Mouse (Mus musculus) midbrain, embryonic 15.5 days (tissue): ENCODE measurements around the gene Prr36. TPM values are rescaled to one million over a fixed set of nuclear protein-coding genes. Genes with fewer than 3 reads are reported as not detected.

Experiments
- ATAC-seq: fragments of 200-750 bp; cut with Nextera tagmentation; replicated peaks from 2 replicates; pipeline ENCODE4 v1.8.0; 2017; ENCODE audit warnings: moderate TSS enrichment
- H3K27ac ChIP-seq: fragments of 300-500 bp; sonication (generic); 2 replicates; pipeline ENCODE4 v1.5.1; 2015; ENCODE audit warnings: mild to moderate bottlenecking, inconsistent platforms
- H3K27me3 ChIP-seq: fragments of 300-500 bp; sonication (generic); replicated peaks from 2 replicates; pipeline ENCODE4 v1.6.1; 2015; ENCODE audit warnings: inconsistent platforms
- H3K36me3 ChIP-seq: fragments of 300-500 bp; sonication (generic); replicated peaks from 2 replicates; pipeline ENCODE4 v1.6.1; 2015; ENCODE audit warnings: inconsistent platforms
- H3K4me1 ChIP-seq: fragments of 300-500 bp; sonication (generic); 2 replicates; pipeline ENCODE4 v1.6.1; 2015; ENCODE audit warnings: inconsistent platforms
- H3K4me2 ChIP-seq: fragments of 300-500 bp; sonication (generic); 2 replicates; pipeline ENCODE4 v1.6.1; 2015; ENCODE audit warnings: inconsistent platforms, mild to moderate bottlenecking, moderate library complexity
- H3K4me3 ChIP-seq: fragments of 300-500 bp; sonication (generic); 2 replicates; pipeline ENCODE4 v1.5.1; 2015; ENCODE audit warnings: mild to moderate bottlenecking, inconsistent platforms
- H3K9ac ChIP-seq: fragments of 300-500 bp; sonication (generic); 2 replicates; pipeline ENCODE4 v1.6.1; 2015; ENCODE audit warnings: mild to moderate bottlenecking, inconsistent platforms
- H3K9me3 ChIP-seq: fragments of 300-500 bp; sonication (generic); 2 replicates; pipeline ENCODE4 v1.6.1; 2016; ENCODE audit warnings: inconsistent platforms
- WGBS: fragments of 180-500 bp; shearing (Covaris S2); methylation state at CpG from one replicate; pipeline ENCODE4 v1.1.7; 2015; ENCODE audit warnings: mixed read lengths; 5-methylcytosine and 5-hydroxymethylcytosine counted together
- polyA plus RNA-seq: library from polyadenylated mRNA; unstranded; fragments of >200 nt; fragmentation: Nextera tagmentation; extraction: Ambion mirVana; gene quantifications from 2 replicates; pipeline ENCODE4 v1.2.1, GENCODE M21; 2015

Gene Prr36
- polyA plus RNA-seq, 1 experiment from 2014 or later = 61.1 TPM

DNA sequence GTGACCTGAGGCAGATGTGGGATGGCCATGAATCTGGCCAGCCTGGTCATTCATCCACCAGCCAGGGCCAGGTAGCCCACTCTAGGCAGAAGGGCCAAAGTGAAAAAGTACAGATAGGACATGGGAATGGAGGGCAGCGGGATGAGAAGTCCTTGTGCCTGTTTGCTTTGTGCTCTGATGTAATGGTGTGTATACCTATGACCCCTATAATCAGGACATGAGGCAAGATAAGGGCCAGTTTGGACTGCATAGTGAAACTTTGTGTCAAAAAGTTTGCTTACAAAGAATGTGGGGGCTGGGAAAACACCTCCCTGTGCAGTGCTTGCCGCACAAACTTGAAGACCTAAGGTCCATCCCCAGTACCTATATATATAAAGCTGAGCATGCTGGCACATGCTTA is 31.1 kb downstream of the Prr36 start:
- no peak for ATAC-seq
- Histone ChIP-seq H3K9ac (no peak overlapping the region), H3K9me3 (no peaks in the 10 kb centered on the region), H3K4me1 (no peaks in the 10 kb centered on the region), H3K36me3 (peaks cover 58% of the 10 kb centered on the region), H3K4me3 (no peak overlapping the region), H3K27ac (no peak overlapping the region), H3K27me3 (no peaks in the 10 kb centered on the region), H3K4me2 (no peak overlapping the region)
- WGBS = 97% methylated on average over 2 of the region's 2 CpGs

- H3K27me3 ChIP-seq = no peaks in the 10 kb centered on the region
- H3K4me3 ChIP-seq = no peak overlapping the region
- no peaks in the 10 kb centered on the region for H3K9me3 ChIP-seq
- no peaks in the 10 kb centered on the region for H3K4me1 ChIP-seq
- no peak overlapping the region for H3K4me2 ChIP-seq
- H3K9ac ChIP-seq = no peak overlapping the region
- no peak overlapping the region for H3K27ac ChIP-seq
- no peak for ATAC-seq
- 85% methylated on average over 8 of the region's 8 CpGs for WGBS
- peaks cover 48% of the 10 kb centered on the region for H3K36me3 ChIP-seq
Observed at GRCm38 (mm10) chr8:4183409-4183808, 33.9 kb downstream of the Prr36 start.

- no peak for ATAC-seq
Observed at GRCm38 (mm10) chr8:4174018-4174417, 43.2 kb downstream of the Prr36 start.

GRCm38 (mm10) chr8:4172486-4172885 is 44.8 kb downstream of the Prr36 start:
- Histone ChIP-seq H3K9ac (no peak overlapping the region), H3K4me1 (peaks cover 34% of the 10 kb centered on the region), H3K27ac (no peak overlapping the region), H3K4me3 (no peak overlapping the region), H3K36me3 (peaks cover 10% of the 10 kb centered on the region), H3K4me2 (no peak overlapping the region), H3K27me3 (no peaks in the 10 kb centered on the region), H3K9me3 (no peaks in the 10 kb centered on the region)
- 69% methylated on average over 3 of the region's 3 CpGs for WGBS
- ATAC-seq = no peak

More at GRCm38 (mm10) chr8:4174018-4174417, 43.2 kb downstream of the Prr36 start:
- H3K27me3 ChIP-seq = no peaks in the 10 kb centered on the region
- peaks cover 14% of the 10 kb centered on the region for H3K36me3 ChIP-seq
- WGBS = 83% methylated on average over 2 of the region's 2 CpGs
- H3K27ac ChIP-seq = no peak overlapping the region
- peaks cover 19% of the 10 kb centered on the region for H3K4me1 ChIP-seq
- no peak overlapping the region for H3K9ac ChIP-seq
- no peaks in the 10 kb centered on the region for H3K9me3 ChIP-seq
- H3K4me3 ChIP-seq = no peak overlapping the region
- no peak overlapping the region for H3K4me2 ChIP-seq

- Histone ChIP-seq H3K27me3 (no peaks in the 10 kb centered on the region), H3K27ac (no peak overlapping the region), H3K4me3 (peak overlapping the region; percentile 88; the same call in 1 of the 2 replicates), H3K9me3 (no peaks in the 10 kb centered on the region), H3K36me3 (no peaks in the 10 kb centered on the region), H3K4me1 (peaks cover 43% of the 10 kb centered on the region), H3K4me2 (peak overlapping the region; percentile 71), H3K9ac (no peak overlapping the region)
- 91% methylated on average over 1 of the region's 1 CpGs for whole genome bisulfite sequencing
- no peak for ATAC-seq
Observed at GRCm38 (mm10) chr8:4167918-4168317, 49.3 kb downstream of the Prr36 start.

- peak; percentile 1 for ATAC-seq
- 4% methylated on average over 10 of the region's 10 CpGs for WGBS
- peaks cover 43% of the 10 kb centered on the region for H3K4me1 ChIP-seq
- no peaks in the 10 kb centered on the region for H3K9me3 ChIP-seq
- no peaks in the 10 kb centered on the region for H3K36me3 ChIP-seq
- peak overlapping the region; percentile 88 for H3K9ac ChIP-seq
- peak overlapping the region; percentile 78 for H3K27ac ChIP-seq
- H3K4me3 ChIP-seq = peak overlapping the region; percentile 88
- H3K27me3 ChIP-seq = no peaks in the 10 kb centered on the region
- peak overlapping the region; percentile 71 for H3K4me2 ChIP-seq
Observed at GRCm38 (mm10) chr8:4166881-4167525, 50.3 kb downstream of the Prr36 start.

GRCm38 (mm10) chr8:4165852-4166751 is 51.2 kb downstream of the Prr36 start, which contains the start of gene Evi5l:
TSS of gene Evi5l (plus strand) at chr8:4166567.
- H3K27me3 ChIP-seq = no peaks in the 10 kb centered on the region
- peak within 1 kb of the TSS; percentile 88 for H3K27ac ChIP-seq
- peak within 1 kb of the TSS; percentile 88 for H3K9ac ChIP-seq
- H3K4me2 ChIP-seq = peak within 1 kb of the TSS; percentile 71
- WGBS = under 1% methylated on average over 51 of the region's 51 CpGs
- H3K4me1 ChIP-seq = peaks cover 43% of the 10 kb centered on the region
- peak; percentile 97 for ATAC-seq
- H3K36me3 ChIP-seq = no peaks in the 10 kb centered on the region
- H3K9me3 ChIP-seq = no peaks in the 10 kb centered on the region
- peak within 1 kb of the TSS; percentile 88 for H3K4me3 ChIP-seq

- WGBS = 7% methylated on average over 13 of the region's 13 CpGs
- ATAC-seq = 0 out of 2 replicates have a peak, but pooled peaks have one; percentile 0
- Histone ChIP-seq H3K4me2 (peak overlapping the region; percentile 62), H3K36me3 (no peaks in the 10 kb centered on the region), H3K27ac (peak overlapping the region; percentile 88), H3K9me3 (no peaks in the 10 kb centered on the region), H3K4me1 (peaks cover 37% of the 10 kb centered on the region), H3K4me3 (peak overlapping the region; percentile 52), H3K9ac (peak overlapping the region; percentile 58), H3K27me3 (no peaks in the 10 kb centered on the region)
Observed at GRCm38 (mm10) chr8:4165176-4165851, 51.9 kb downstream of the Prr36 start.

GRCm38 (mm10) chr8:4162786-4163185 is 54.5 kb downstream of the Prr36 start:
- no peaks in the 10 kb centered on the region for H3K27me3 ChIP-seq

More at GRCm38 (mm10) chr8:4162786-4163185, 54.5 kb downstream of the Prr36 start:
- Histone ChIP-seq H3K9me3 (no peaks in the 10 kb centered on the region), H3K9ac (no peak overlapping the region), H3K27ac (no peak overlapping the region), H3K4me1 (peaks cover 12% of the 10 kb centered on the region), H3K4me2 (no peak overlapping the region), H3K4me3 (no peak overlapping the region), H3K36me3 (no peaks in the 10 kb centered on the region)
- ATAC-seq = no peak
- WGBS = 71% methylated on average over 4 of the region's 4 CpGs

Other genes starting within 250 kb of the Prr36 start
- gene Cd209f, start 111.6 kb downstream of the Prr36 start, polyA plus RNA-seq = 0.18 and 0.39 TPM in 2 replicates
- not detected in 2 replicates for gene Cd209g, start 83.4 kb downstream of the Prr36 start, polyA plus RNA-seq
- 128 and 136 TPM in 2 replicates for gene Evi5l, start 50.9 kb downstream of the Prr36 start, polyA plus RNA-seq
- gene Lrrc8e, start 9.4 kb upstream of the Prr36 start, polyA plus RNA-seq = 0.08 and 0.11 TPM in 2 replicates
- 34.0 and 35.7 TPM in 2 replicates for gene Map2k7, start 21.3 kb upstream of the Prr36 start, polyA plus RNA-seq
- 1.0 and 1.8 TPM in 2 replicates for gene Gm49320, start 21.4 kb upstream of the Prr36 start, polyA plus RNA-seq
- gene Tgfbr3l, start 30.8 kb upstream of the Prr36 start, polyA plus RNA-seq = 5.2 and 6.6 TPM in 2 replicates
- 70.6 and 76.4 TPM in 2 replicates for gene Snapc2, start 35.6 kb upstream of the Prr36 start, polyA plus RNA-seq
- gene Ctxn1, start 41.8 kb upstream of the Prr36 start, polyA plus RNA-seq = 278 and 306 TPM in 2 replicates
- 46.7 and 48.2 TPM in 2 replicates for gene Timm44, start 58.5 kb upstream of the Prr36 start, polyA plus RNA-seq
- gene Ccl25, start 107.8 kb upstream of the Prr36 start, polyA plus RNA-seq = 19.3 and 20.4 TPM in 2 replicates
- 108 and 111 TPM in 2 replicates for gene Elavl1, start 108.0 kb upstream of the Prr36 start, polyA plus RNA-seq